Mouse (Mus musculus): ENCODE measurements around the gene Actr10. TPM values are rescaled to one million over a fixed set of nuclear protein-coding genes. Genes with fewer than 3 reads are reported as not detected.

Actr10 gene
- polyA plus RNA-seq, 1 experiment from 2014 or later: 209 TPM

GRCm38 (mm10) chr12:70999423-70999903, 61.8 kb downstream of the Actr10 start:
- H3K36me3 ChIP-seq (ENCODE audit: control insufficient read depth, insufficient read depth, low read length): peaks cover 41% of the 10 kb centered on the region
- H3K4me1 ChIP-seq (replicated peaks; ENCODE audit: control insufficient read depth, insufficient read depth, low read length): peaks cover 6% of the 10 kb centered on the region; the same call in 1 of the 2 replicates
- H3K4me3 ChIP-seq (ENCODE audit: low read depth, low read length): no peak overlapping the region
- H3K27me3 ChIP-seq (replicated peaks; ENCODE audit: control insufficient read depth, insufficient read depth, low read length): no peaks in the 10 kb centered on the region
- 26% methylated on average over 5 of the region's 5 CpGs for WGBS
- H3K27ac ChIP-seq (ENCODE audit: low read depth): peak overlapping the region; percentile 44; the same call in 1 of the 2 replicates
- DNase-seq (ENCODE audit: low spot score): peak; percentile 66
- no peak overlapping the region for H3K9ac ChIP-seq (ENCODE audit: low read length)
- 0 out of 2 replicates have a peak overlapping the region, but pooled peaks have one; percentile 2 for H3K4me2 ChIP-seq (ENCODE audit: low read length)
- H3K9me3 ChIP-seq (ENCODE audit: control insufficient read depth, low read length): no peaks in the 10 kb centered on the region
- no peak for ATAC-seq (replicated peaks; ENCODE audit: low FRiP score, low TSS enrichment, low read depth)

GRCm38 (mm10) chr12:71000344-71000743, 62.7 kb downstream of the Actr10 start:
- DNase-seq (ENCODE audit: low spot score) (no peak), ATAC-seq (replicated peaks; ENCODE audit: low FRiP score, low TSS enrichment, low read depth) (no peak)
- Histone ChIP-seq H3K27me3 (replicated peaks; ENCODE audit: control insufficient read depth, insufficient read depth, low read length) (no peaks in the 10 kb centered on the region), H3K4me1 (replicated peaks; ENCODE audit: control insufficient read depth, insufficient read depth, low read length) (peaks cover 6% of the 10 kb centered on the region; the same call in 1 of the 2 replicates), H3K4me3 (ENCODE audit: low read depth, low read length) (no peak overlapping the region), H3K27ac (ENCODE audit: low read depth) (no peak overlapping the region), H3K9ac (ENCODE audit: low read length) (no peak overlapping the region), H3K36me3 (ENCODE audit: control insufficient read depth, insufficient read depth, low read length) (peaks cover 41% of the 10 kb centered on the region), H3K4me2 (ENCODE audit: low read length) (no peak overlapping the region), H3K9me3 (ENCODE audit: control insufficient read depth, low read length) (no peaks in the 10 kb centered on the region)
- WGBS: 95% methylated on average over 1 of the region's 1 CpGs

- H3K36me3 ChIP-seq (ENCODE audit: control insufficient read depth, insufficient read depth, low read length): peaks cover 41% of the 10 kb centered on the region
- H3K4me3 ChIP-seq (ENCODE audit: low read depth, low read length): no peak overlapping the region
- WGBS: 81% methylated on average over 6 of the region's 6 CpGs
- H3K9me3 ChIP-seq (ENCODE audit: control insufficient read depth, low read length): no peaks in the 10 kb centered on the region
- peaks cover 6% of the 10 kb centered on the region; the same call in 1 of the 2 replicates for H3K4me1 ChIP-seq (replicated peaks; ENCODE audit: control insufficient read depth, insufficient read depth, low read length)
- H3K9ac ChIP-seq (ENCODE audit: low read length): no peak overlapping the region
- no peak for ATAC-seq (replicated peaks; ENCODE audit: low FRiP score, low TSS enrichment, low read depth)
- no peak overlapping the region for H3K27ac ChIP-seq (ENCODE audit: low read depth)
- no peak overlapping the region for H3K4me2 ChIP-seq (ENCODE audit: low read length)
- H3K27me3 ChIP-seq (replicated peaks; ENCODE audit: control insufficient read depth, insufficient read depth, low read length): no peaks in the 10 kb centered on the region
- DNase-seq (ENCODE audit: low spot score): no peak
These were observed 63.8 kb downstream of the Actr10 start for GRCm38 (mm10) chr12:71001456-71001855.

GRCm38 (mm10) chr12:71003760-71004426, 66.2 kb downstream of the Actr10 start:
- H3K36me3 ChIP-seq (ENCODE audit: control insufficient read depth, insufficient read depth, low read length): peaks cover 54% of the 10 kb centered on the region
- H3K4me2 ChIP-seq (ENCODE audit: low read length): no peak overlapping the region
- H3K27me3 ChIP-seq (replicated peaks; ENCODE audit: control insufficient read depth, insufficient read depth, low read length): no peaks in the 10 kb centered on the region
- H3K9me3 ChIP-seq (ENCODE audit: control insufficient read depth, low read length): no peaks in the 10 kb centered on the region
- no peak for ATAC-seq (replicated peaks; ENCODE audit: low FRiP score, low TSS enrichment, low read depth)
- WGBS: 80% methylated on average over 5 of the region's 6 CpGs
- no peak overlapping the region for H3K27ac ChIP-seq (ENCODE audit: low read depth)
- peaks cover under 1% of the 10 kb centered on the region; the same call in 1 of the 2 replicates for H3K4me1 ChIP-seq (replicated peaks; ENCODE audit: control insufficient read depth, insufficient read depth, low read length)
- no peak overlapping the region for H3K4me3 ChIP-seq (ENCODE audit: low read depth, low read length)
- no peak overlapping the region for H3K9ac ChIP-seq (ENCODE audit: low read length)
- DNase-seq (ENCODE audit: low spot score): no peak

- WGBS: 94% methylated on average over 6 of the region's 6 CpGs
- Histone ChIP-seq H3K9ac (ENCODE audit: low read length) (no peak overlapping the region), H3K4me3 (ENCODE audit: low read depth, low read length) (no peak overlapping the region), H3K4me2 (ENCODE audit: low read length) (no peak overlapping the region), H3K27ac (ENCODE audit: low read depth) (no peak overlapping the region), H3K9me3 (ENCODE audit: control insufficient read depth, low read length) (no peaks in the 10 kb centered on the region), H3K36me3 (ENCODE audit: control insufficient read depth, insufficient read depth, low read length) (peaks cover 76% of the 10 kb centered on the region), H3K27me3 (replicated peaks; ENCODE audit: control insufficient read depth, insufficient read depth, low read length) (no peaks in the 10 kb centered on the region), H3K4me1 (replicated peaks; ENCODE audit: control insufficient read depth, insufficient read depth, low read length) (no peaks in the 10 kb centered on the region)
- ATAC-seq (replicated peaks; ENCODE audit: low FRiP score, low TSS enrichment, low read depth) (no peak), DNase-seq (ENCODE audit: low spot score) (no peak)
These were observed 68.5 kb downstream of the Actr10 start for GRCm38 (mm10) chr12:71006141-71006540.

- DNase-seq (ENCODE audit: low spot score): no peak
- no peaks in the 10 kb centered on the region for H3K27me3 ChIP-seq (replicated peaks; ENCODE audit: control insufficient read depth, insufficient read depth, low read length)
These were observed 69.2 kb downstream of the Actr10 start for GRCm38 (mm10) chr12:71006901-71007300.

GRCm38 (mm10) chr12:71009769-71010168, 72.1 kb downstream of the Actr10 start:
- no peak overlapping the region for H3K9ac ChIP-seq (ENCODE audit: low read length)
- H3K27ac ChIP-seq (ENCODE audit: low read depth): no peak overlapping the region
- H3K36me3 ChIP-seq (ENCODE audit: control insufficient read depth, insufficient read depth, low read length): peaks cover 82% of the 10 kb centered on the region
- no peak overlapping the region for H3K4me3 ChIP-seq (ENCODE audit: low read depth, low read length)
- H3K9me3 ChIP-seq (ENCODE audit: control insufficient read depth, low read length): no peaks in the 10 kb centered on the region
- ATAC-seq (replicated peaks; ENCODE audit: low FRiP score, low TSS enrichment, low read depth) (no peak), DNase-seq (ENCODE audit: low spot score) (no peak)
- H3K4me1 ChIP-seq (replicated peaks; ENCODE audit: control insufficient read depth, insufficient read depth, low read length): peaks cover 13% of the 10 kb centered on the region
- no peak overlapping the region for H3K4me2 ChIP-seq (ENCODE audit: low read length)
- no peaks in the 10 kb centered on the region for H3K27me3 ChIP-seq (replicated peaks; ENCODE audit: control insufficient read depth, insufficient read depth, low read length)
- WGBS: 52% methylated on average over 4 of the region's 4 CpGs

More at GRCm38 (mm10) chr12:71006901-71007300, 69.2 kb downstream of the Actr10 start:
- H3K36me3 ChIP-seq (ENCODE audit: control insufficient read depth, insufficient read depth, low read length): peaks cover 79% of the 10 kb centered on the region
- H3K27ac ChIP-seq (ENCODE audit: low read depth): no peak overlapping the region
- H3K4me2 ChIP-seq (ENCODE audit: low read length): no peak overlapping the region
- H3K4me1 ChIP-seq (replicated peaks; ENCODE audit: control insufficient read depth, insufficient read depth, low read length): no peaks in the 10 kb centered on the region; the same call in 1 of the 2 replicates
- no peak overlapping the region for H3K9ac ChIP-seq (ENCODE audit: low read length)
- WGBS: 78% methylated on average over 7 of the region's 7 CpGs
- H3K4me3 ChIP-seq (ENCODE audit: low read depth, low read length): no peak overlapping the region
- no peaks in the 10 kb centered on the region for H3K9me3 ChIP-seq (ENCODE audit: control insufficient read depth, low read length)
- ATAC-seq (replicated peaks; ENCODE audit: low FRiP score, low TSS enrichment, low read depth): no peak
